Mouse (Mus musculus) liver, embryonic 13.5 days (tissue): Measurements from ENCODE around the gene Pik3cb. TPM values are rescaled to one million over a fixed set of nuclear protein-coding genes. Genes with fewer than 3 reads are reported as not detected.

Source experiments
- ATAC-seq: fragments of 200-750 bp; cut with Nextera tagmentation; 2 replicates; pipeline ENCODE4 v1.8.0; 2017; ENCODE audit warnings: low read depth, mild to moderate bottlenecking, moderate number of reproducible peaks, moderate library complexity
- DNase-seq: peaks from one replicate; pipeline ENCODE4 v3.0.0; 2022
- H3K27ac ChIP-seq: fragments of 300-500 bp; sonication (generic); 2 replicates; pipeline ENCODE4 v1.5.1; 2015; ENCODE audit warnings: moderate library complexity, mild to moderate bottlenecking, inconsistent platforms
- H3K27me3 ChIP-seq: fragments of 300-500 bp; sonication (generic); 2 replicates; pipeline ENCODE4 v1.6.1; 2015; ENCODE audit warnings: mild to moderate bottlenecking, inconsistent platforms
- H3K36me3 ChIP-seq: fragments of 300-500 bp; sonication (generic); 2 replicates; pipeline ENCODE4 v1.6.1; 2015; ENCODE audit warnings: mild to moderate bottlenecking, inconsistent platforms
- H3K4me1 ChIP-seq: fragments of 300-500 bp; sonication (generic); replicated peaks from 2 replicates; pipeline ENCODE4 v1.6.1; 2015; ENCODE audit warnings: inconsistent platforms
- H3K4me2 ChIP-seq: fragments of 300-500 bp; sonication (generic); 2 replicates; pipeline ENCODE4 v1.6.1; 2015; ENCODE audit warnings: inconsistent platforms, mild to moderate bottlenecking, moderate library complexity
- H3K4me3 ChIP-seq: fragments of 300-500 bp; sonication (generic); replicated peaks from 2 replicates; pipeline ENCODE4 v1.5.1; 2015; ENCODE audit warnings: mild to moderate bottlenecking, inconsistent platforms
- H3K9ac ChIP-seq: fragments of 300-500 bp; sonication (generic); 2 replicates; pipeline ENCODE4 v1.6.1; 2015; ENCODE audit warnings: mild to moderate bottlenecking, inconsistent platforms
- H3K9me3 ChIP-seq: fragments of 300-500 bp; sonication (generic); replicated peaks from 2 replicates; pipeline ENCODE4 v1.6.1; 2016; ENCODE audit warnings: inconsistent platforms
- WGBS: fragments of 180-500 bp; shearing (Covaris S2); methylation state at CpG from one replicate; pipeline ENCODE4 v1.1.7; 2015; ENCODE audit not compliant: insufficient replicate concordance; 5-methylcytosine and 5-hydroxymethylcytosine counted together
- polyA plus RNA-seq: library from polyadenylated mRNA; unstranded; fragments of >200 nt; fragmentation: Nextera tagmentation; extraction: Ambion mirVana; gene quantifications from 2 replicates; pipeline ENCODE4 v1.2.1, GENCODE M21; 2015

Pik3cb gene
- polyA plus RNA-seq, 1 experiment from 2014 or later, result 2.6 TPM

GRCm38 (mm10) chr9:99081718-99082117 is 58.7 kb downstream of the Pik3cb start:
- Histone ChIP-seq H3K9ac (no peak overlapping the region), H3K4me2 (no peak overlapping the region), H3K27me3 (no peaks in the 10 kb centered on the region), H3K4me3 (no peak overlapping the region), H3K4me1 (no peaks in the 10 kb centered on the region), H3K36me3 (peaks cover 32% of the 10 kb centered on the region), H3K27ac (no peak overlapping the region), H3K9me3 (no peaks in the 10 kb centered on the region)
- 79% methylated on average over 5 of the region's 5 CpGs for WGBS
- DNase-seq, result no peak
- no peak for ATAC-seq

- DNase-seq, result no peak
- Histone ChIP-seq H3K27ac (no peak overlapping the region), H3K36me3 (peaks cover 32% of the 10 kb centered on the region), H3K9me3 (no peaks in the 10 kb centered on the region), H3K27me3 (no peaks in the 10 kb centered on the region), H3K4me3 (no peak overlapping the region), H3K4me2 (no peak overlapping the region), H3K9ac (no peak overlapping the region), H3K4me1 (no peaks in the 10 kb centered on the region)
- 58% methylated on average over 3 of the region's 3 CpGs for WGBS
- ATAC-seq, result no peak
These were observed 59.1 kb downstream of the Pik3cb start for GRCm38 (mm10) chr9:99081308-99081707.

GRCm38 (mm10) chr9:99080657-99081056 is 59.8 kb downstream of the Pik3cb start:
- Histone ChIP-seq H3K36me3 (peaks cover 25% of the 10 kb centered on the region), H3K27me3 (no peaks in the 10 kb centered on the region), H3K4me2 (no peak overlapping the region), H3K4me3 (no peak overlapping the region), H3K27ac (no peak overlapping the region), H3K9ac (no peak overlapping the region), H3K9me3 (no peaks in the 10 kb centered on the region), H3K4me1 (no peaks in the 10 kb centered on the region)
- DNase-seq (no peak), ATAC-seq (no peak)
- WGBS, result 87% methylated on average over 2 of the region's 2 CpGs

GRCm38 (mm10) chr9:99074462-99074861 is 66.0 kb downstream of the Pik3cb start:
- H3K27me3 ChIP-seq, result no peaks in the 10 kb centered on the region
- no peak overlapping the region for H3K27ac ChIP-seq
- H3K4me3 ChIP-seq, result no peak overlapping the region
- H3K4me1 ChIP-seq, result no peaks in the 10 kb centered on the region
- no peak overlapping the region for H3K4me2 ChIP-seq
- 40% methylated on average over 2 of the region's 2 CpGs for WGBS
- DNase-seq (no peak), ATAC-seq (no peak)
- H3K9ac ChIP-seq, result no peak overlapping the region
- H3K36me3 ChIP-seq, result peaks cover 22% of the 10 kb centered on the region
- no peaks in the 10 kb centered on the region for H3K9me3 ChIP-seq

GRCm38 (mm10) chr9:99072538-99072937 is 67.9 kb downstream of the Pik3cb start:
- DNase-seq (no peak), ATAC-seq (no peak)
- Histone ChIP-seq H3K9me3 (no peaks in the 10 kb centered on the region), H3K36me3 (peaks cover 38% of the 10 kb centered on the region), H3K27ac (no peak overlapping the region), H3K4me3 (no peak overlapping the region), H3K4me2 (no peak overlapping the region), H3K27me3 (no peaks in the 10 kb centered on the region), H3K9ac (no peak overlapping the region), H3K4me1 (no peaks in the 10 kb centered on the region)
- WGBS, result 51% methylated on average over 4 of the region's 4 CpGs

- H3K27ac ChIP-seq, result no peak overlapping the region
- H3K9me3 ChIP-seq, result no peaks in the 10 kb centered on the region
- H3K27me3 ChIP-seq, result no peaks in the 10 kb centered on the region
- ATAC-seq (no peak), DNase-seq (no peak)
- peaks cover 83% of the 10 kb centered on the region for H3K36me3 ChIP-seq
- WGBS, result 86% methylated on average over 5 of the region's 5 CpGs
- no peak overlapping the region for H3K4me3 ChIP-seq
- H3K9ac ChIP-seq, result no peak overlapping the region
- H3K4me2 ChIP-seq, result no peak overlapping the region
- H3K4me1 ChIP-seq, result no peaks in the 10 kb centered on the region
These were observed 75.1 kb downstream of the Pik3cb start for GRCm38 (mm10) chr9:99065311-99065710.

- no peak overlapping the region for H3K9ac ChIP-seq
- WGBS, result 59% methylated on average over 2 of the region's 2 CpGs
- no peak for ATAC-seq
These were observed 76.2 kb downstream of the Pik3cb start for GRCm38 (mm10) chr9:99064216-99064615.

GRCm38 (mm10) chr9:99062544-99062943 is 77.9 kb downstream of the Pik3cb start:
- Histone ChIP-seq H3K9me3 (no peaks in the 10 kb centered on the region), H3K4me2 (no peak overlapping the region), H3K27ac (no peak overlapping the region), H3K9ac (no peak overlapping the region), H3K36me3 (peaks cover 68% of the 10 kb centered on the region), H3K27me3 (no peaks in the 10 kb centered on the region), H3K4me1 (no peaks in the 10 kb centered on the region), H3K4me3 (no peak overlapping the region)
- peak; percentile 73 for ATAC-seq
- peak; percentile 60 for DNase-seq
- WGBS, result 39% methylated on average over 7 of the region's 7 CpGs

More at GRCm38 (mm10) chr9:99064216-99064615, 76.2 kb downstream of the Pik3cb start:
- no peak for DNase-seq
- Histone ChIP-seq H3K36me3 (peaks cover 79% of the 10 kb centered on the region), H3K4me2 (no peak overlapping the region), H3K9me3 (no peaks in the 10 kb centered on the region), H3K27me3 (no peaks in the 10 kb centered on the region), H3K4me3 (no peak overlapping the region), H3K4me1 (no peaks in the 10 kb centered on the region), H3K27ac (no peak overlapping the region)

- H3K36me3 ChIP-seq, result peaks cover 42% of the 10 kb centered on the region
- no peak overlapping the region for H3K4me2 ChIP-seq
- 77% methylated on average over 3 of the region's 3 CpGs for WGBS
- H3K4me3 ChIP-seq, result no peak overlapping the region
- H3K9ac ChIP-seq, result no peak overlapping the region
- H3K27me3 ChIP-seq, result no peaks in the 10 kb centered on the region
- no peak for ATAC-seq
- DNase-seq, result no peak
- H3K4me1 ChIP-seq, result no peaks in the 10 kb centered on the region
- H3K9me3 ChIP-seq, result no peaks in the 10 kb centered on the region
- no peak overlapping the region for H3K27ac ChIP-seq
These were observed 82.7 kb downstream of the Pik3cb start for GRCm38 (mm10) chr9:99057751-99058150.

- DNase-seq, result no peak
- H3K4me2 ChIP-seq, result no peak overlapping the region
These were observed 90.7 kb downstream of the Pik3cb start for GRCm38 (mm10) chr9:99049760-99050159.

GRCm38 (mm10) chr9:99048724-99049250 is 91.6 kb downstream of the Pik3cb start:
- no peak for ATAC-seq
- Histone ChIP-seq H3K4me3 (no peak overlapping the region), H3K9ac (no peak overlapping the region), H3K27ac (no peak overlapping the region), H3K4me1 (no peaks in the 10 kb centered on the region), H3K36me3 (peaks cover 61% of the 10 kb centered on the region), H3K27me3 (no peaks in the 10 kb centered on the region), H3K9me3 (no peaks in the 10 kb centered on the region), H3K4me2 (no peak overlapping the region)
- no peak for DNase-seq
- WGBS, result 76% methylated on average over 1 of the region's 1 CpGs

More at GRCm38 (mm10) chr9:99049760-99050159, 90.7 kb downstream of the Pik3cb start:
- Histone ChIP-seq H3K4me3 (no peak overlapping the region), H3K27me3 (no peaks in the 10 kb centered on the region), H3K27ac (no peak overlapping the region), H3K36me3 (peaks cover 59% of the 10 kb centered on the region), H3K9ac (no peak overlapping the region), H3K4me1 (no peaks in the 10 kb centered on the region), H3K9me3 (no peaks in the 10 kb centered on the region)
- 75% methylated on average over 6 of the region's 6 CpGs for WGBS
- ATAC-seq, result no peak

- WGBS, result 86% methylated on average over 8 of the region's 8 CpGs
- no peak overlapping the region for H3K4me3 ChIP-seq
- H3K4me1 ChIP-seq, result no peaks in the 10 kb centered on the region
- no peaks in the 10 kb centered on the region for H3K9me3 ChIP-seq
- no peak for DNase-seq
- ATAC-seq, result no peak
- H3K27me3 ChIP-seq, result no peaks in the 10 kb centered on the region
- H3K9ac ChIP-seq, result no peak overlapping the region
- no peak overlapping the region for H3K27ac ChIP-seq
- H3K36me3 ChIP-seq, result peaks cover 66% of the 10 kb centered on the region
- H3K4me2 ChIP-seq, result no peak overlapping the region
These were observed 95.7 kb downstream of the Pik3cb start for GRCm38 (mm10) chr9:99044761-99045160.
